ENCODE assay signal across 9 mouse cellular contexts in genomic region chr10:33703420-33703819, GRCm38 (mm10).
A peak's percentile ranks its signal among the peaks of the same experiment; 100 is the strongest.
DNase-seq lines count a peak whose midpoint lies in the region; ATAC-seq and TF ChIP-seq lines count a peak whose summit lies in the region.
"Had no signal": no experiment of that assay in that cellular context is flagged by ENCODE, and none has a peak within 500 bp of the region (broad histone marks: within the 10 kb centered on the region; RNA-seq: fewer than 3 reads in every experiment).

No protein-coding gene starts in this region.

- no peaks in the 10 kb centered on the region for H3K27me3 ChIP-seq in hindbrain, embryonic 10.5 days (ENCODE audit: insufficient read depth, poor library complexity, severe bottlenecking)
- H3K27me3 ChIP-seq in hindbrain, embryonic 12.5 days, result no peaks in the 10 kb centered on the region
- no peaks in the 10 kb centered on the region for H3K27me3 ChIP-seq in MEL (ENCODE audit: control insufficient read depth in 1 of 2, insufficient read depth in 2 of 2, low read length in 2 of 2)
- H3K27me3 ChIP-seq in kidney, postnatal 0 days (ENCODE audit: insufficient read depth, low read length), result no peaks in the 10 kb centered on the region
- no peaks in the 10 kb centered on the region for H3K27me3 ChIP-seq in liver, postnatal 0 days (ENCODE audit: insufficient read depth, low read length)

- no peak for TF ChIP-seq EP300 in MEL (IDR thresholded peaks at IDR 0.05; ENCODE audit: low read depth in 1 of 2, low read length in 2 of 2)
- no peak for TF ChIP-seq EP300 in liver, postnatal 0 days (IDR thresholded peaks at IDR 0.05; ENCODE audit: low read depth)

- H3K79me2 ChIP-seq in MEL (ENCODE audit: control insufficient read depth, insufficient read depth, low read length, poor library complexity), result no peaks in the 10 kb centered on the region

- H3K4me1 ChIP-seq in hindbrain, embryonic 10.5 days (replicated peaks), result no peaks in the 10 kb centered on the region
- H3K4me1 ChIP-seq in hindbrain, embryonic 12.5 days, result no peaks in the 10 kb centered on the region
- no peaks in the 10 kb centered on the region for H3K4me1 ChIP-seq in MEL (ENCODE audit: control insufficient read depth in 1 of 2, insufficient read depth in 2 of 2, low read length in 2 of 2)
- no peaks in the 10 kb centered on the region for H3K4me1 ChIP-seq in kidney, postnatal 0 days (replicated peaks; ENCODE audit: insufficient read depth, low read length)
- H3K4me1 ChIP-seq in liver, postnatal 0 days (ENCODE audit: insufficient read depth), result no peaks in the 10 kb centered on the region

- H3K27ac ChIP-seq in hindbrain, embryonic 10.5 days, result no peak overlapping the region
- no peak overlapping the region for H3K27ac ChIP-seq in hindbrain, embryonic 12.5 days
- H3K27ac ChIP-seq in MEL (ENCODE audit: control insufficient read depth, low read depth, low read length), result no peak overlapping the region
- H3K27ac ChIP-seq in kidney, postnatal 0 days, result no peak overlapping the region
- no peak overlapping the region for H3K27ac ChIP-seq in liver, postnatal 0 days (ENCODE audit: low read depth)
- H3K27ac ChIP-seq: macrophage had no signal

- no peak overlapping the region for H3K9ac ChIP-seq in hindbrain, embryonic 12.5 days
- no peak overlapping the region for H3K9ac ChIP-seq in MEL (ENCODE audit: control insufficient read depth, low read depth, low read length, poor library complexity, severe bottlenecking)
- no peak overlapping the region for H3K9ac ChIP-seq in kidney, postnatal 0 days (ENCODE audit: low read depth, low read length)
- H3K9ac ChIP-seq in liver, postnatal 0 days (replicated peaks), result no peak overlapping the region

- TF ChIP-seq CTCF in MEL (IDR thresholded peaks at IDR 0.05 in 2 of 3, conservative IDR thresholded peaks at IDR 0.05 in 1 of 3; ENCODE audit: control insufficient read depth in 1 of 3, insufficient read depth in 1 of 3, low read depth in 2 of 3, low read length in 3 of 3, poor library complexity in 1 of 3, severe bottlenecking in 1 of 3), result peak; percentile 7 to 55 (median 32); a peak in 4 of 6 replicates
- TF ChIP-seq CTCF in kidney, postnatal 0 days (IDR thresholded peaks at IDR 0.05; ENCODE audit: low read depth), result peak; percentile 66
- peak; percentile 55 for TF ChIP-seq CTCF in liver, postnatal 0 days (IDR thresholded peaks at IDR 0.05; ENCODE audit: low read depth)

- no peak for TF ChIP-seq POLR2A in MEL (IDR thresholded peaks at IDR 0.05; ENCODE audit: control insufficient read depth in 1 of 2, insufficient read depth in 1 of 2, low read depth in 1 of 2, low read length in 2 of 2, poor library complexity in 1 of 2)

- ATAC-seq in hindbrain, embryonic 12.5 days (ENCODE audit: low FRiP score), result no peak
- no peak for ATAC-seq in kidney, postnatal 0 days (replicated peaks; ENCODE audit: low FRiP score, low read depth)
- ATAC-seq in liver, postnatal 0 days, result no peak
- no peak for ATAC-seq in erythroblast, adult 5-6 weeks (replicated peaks; ENCODE audit: low FRiP score, poor library complexity, severe bottlenecking)

- H3K9me3 ChIP-seq in hindbrain, embryonic 10.5 days, result no peaks in the 10 kb centered on the region
- no peaks in the 10 kb centered on the region for H3K9me3 ChIP-seq in hindbrain, embryonic 12.5 days (replicated peaks)
- no peaks in the 10 kb centered on the region for H3K9me3 ChIP-seq in MEL (replicated peaks; ENCODE audit: insufficient read depth, low read length)
- no peaks in the 10 kb centered on the region for H3K9me3 ChIP-seq in kidney, postnatal 0 days (replicated peaks; ENCODE audit: low read length)
- H3K9me3 ChIP-seq in liver, postnatal 0 days (ENCODE audit: low read length), result no peaks in the 10 kb centered on the region

- peak; percentile 6 for DNase-seq in hindbrain, embryonic 10.5 days (ENCODE audit: low spot score)
- DNase-seq in MEL (ENCODE audit: low read depth, low spot score), result peak; percentile 46
- peak; percentile 13 for DNase-seq in c-Kit-positive CD71-negative TER-119-negative erythroid progenitor cells, embryonic 14.5 days (ENCODE audit: low read depth)
- peak; percentile 45 for DNase-seq in kidney, postnatal 0 days (ENCODE audit: low spot score)
- peak; percentile 17 for DNase-seq in liver, postnatal 0 days
- no peak for DNase-seq in ovary, postnatal 36 days (ENCODE audit: low spot score)

- 63% methylated on average over 3 of the region's 3 CpGs for WGBS in hindbrain, embryonic 10.5 days
- WGBS in hindbrain, embryonic 12.5 days, result 69% methylated on average over 3 of the region's 3 CpGs
- 57% methylated on average over 3 of the region's 3 CpGs for WGBS in kidney, postnatal 0 days
- WGBS in liver, postnatal 0 days (ENCODE audit: insufficient replicate concordance), result 43% methylated on average over 3 of the region's 3 CpGs

- no peaks in the 10 kb centered on the region for H3K36me3 ChIP-seq in hindbrain, embryonic 10.5 days
- no peaks in the 10 kb centered on the region for H3K36me3 ChIP-seq in hindbrain, embryonic 12.5 days
- H3K36me3 ChIP-seq in MEL (ENCODE audit: control insufficient read depth in 1 of 2, insufficient read depth in 2 of 2, low read length in 2 of 2), result no peaks in the 10 kb centered on the region
- H3K36me3 ChIP-seq in kidney, postnatal 0 days (ENCODE audit: insufficient read depth, low read length), result no peaks in the 10 kb centered on the region
- H3K36me3 ChIP-seq in liver, postnatal 0 days (replicated peaks; ENCODE audit: insufficient read depth, low read length), result no peaks in the 10 kb centered on the region

- H3K4me2 ChIP-seq in hindbrain, embryonic 12.5 days (replicated peaks), result no peak overlapping the region
- no peak overlapping the region for H3K4me2 ChIP-seq in kidney, postnatal 0 days (ENCODE audit: low read length)
- no peak overlapping the region for H3K4me2 ChIP-seq in liver, postnatal 0 days (ENCODE audit: low read depth, low read length)

- TF ChIP-seq RAD21 in MEL (IDR thresholded peaks at IDR 0.05; ENCODE audit: low read depth, low read length), result peak; percentile 50

- H3K4me3 ChIP-seq in hindbrain, embryonic 10.5 days, result no peak overlapping the region
- H3K4me3 ChIP-seq in hindbrain, embryonic 12.5 days, result no peak overlapping the region
- H3K4me3 ChIP-seq in MEL (ENCODE audit: control insufficient read depth in 1 of 2, insufficient read depth in 1 of 2, low read depth in 2 of 2, low read length in 2 of 2), result no peak overlapping the region
- no peak overlapping the region for H3K4me3 ChIP-seq in kidney, postnatal 0 days (replicated peaks; ENCODE audit: low read depth, low read length)
- no peak overlapping the region for H3K4me3 ChIP-seq in liver, postnatal 0 days (ENCODE audit: low read depth, low read length)

TF ChIP-seq in MEL, 35 proteins besides CTCF, POLR2A, EP300 and RAD21:
- TF ChIP-seq GABPA (IDR thresholded peaks at IDR 0.05; ENCODE audit: low read depth, low read length), result no peak
- peak; percentile 53 for TF ChIP-seq SMC3 (IDR thresholded peaks at IDR 0.05; ENCODE audit: low read depth, low read length)
- no peak for TF ChIP-seq KAT2A (conservative IDR thresholded peaks at IDR 0.05; ENCODE audit: low read depth, low read length)
- no peak for TF ChIP-seq NELFE (IDR thresholded peaks at IDR 0.05; ENCODE audit: low read depth, low read length)
- TF ChIP-seq MAZ (IDR thresholded peaks at IDR 0.05; ENCODE audit: low read depth, low read length), result no peak
